Mouse (Mus musculus): ENCODE data around the gene Spcs3. TPM values are rescaled to one million over a fixed set of nuclear protein-coding genes. Genes with fewer than 3 reads are reported as not detected.
"Not testable (repeated sequence)": the region's sequence is repeated elsewhere in the genome, so short reads cannot be mapped to it uniquely, and the experiment has no call there.

Gene Spcs3
- polyA plus RNA-seq, 1 experiment from 2014 or later = 54.9 TPM

DNA sequence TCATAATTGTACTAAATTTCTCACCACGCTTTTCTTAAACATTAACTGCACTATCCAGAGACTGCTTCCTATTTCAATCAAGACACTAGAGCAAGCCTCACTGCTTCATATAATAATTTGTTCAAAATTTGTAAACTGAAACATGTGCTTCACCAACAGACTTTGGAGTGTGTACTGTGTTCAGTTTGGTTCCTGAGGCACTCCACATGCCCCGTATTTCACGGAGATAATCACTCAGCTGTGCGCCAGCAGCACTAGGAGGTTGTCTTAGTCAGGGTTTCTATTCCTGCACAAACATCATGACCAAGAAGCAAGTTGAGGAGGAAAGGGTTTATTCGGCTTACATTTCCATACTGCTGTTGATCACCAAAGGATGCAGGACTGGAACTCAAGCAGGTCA is 17.6 kb downstream of the Spcs3 start:
- H3K36me3 ChIP-seq (ENCODE audit: control insufficient read depth, insufficient read depth); H3K27ac ChIP-seq (ENCODE audit: low read length); H3K4me3 ChIP-seq (ENCODE audit: low read depth, low read length); H3K9me3 ChIP-seq (replicated peaks; ENCODE audit: control insufficient read depth, low read length); ATAC-seq (ENCODE audit: low read depth); H3K27me3 ChIP-seq (ENCODE audit: control insufficient read depth, insufficient read depth, low read depth, low read length); H3K9ac ChIP-seq (ENCODE audit: low read depth, low read length); H3K4me1 ChIP-seq (ENCODE audit: control insufficient read depth, low read depth, low read length); H3K4me2 ChIP-seq (ENCODE audit: low read depth, low read length): not testable (repeated sequence)
- WGBS (ENCODE audit: insufficient replicate concordance) = 33% methylated on average over 5 of the region's 5 CpGs

DNA sequence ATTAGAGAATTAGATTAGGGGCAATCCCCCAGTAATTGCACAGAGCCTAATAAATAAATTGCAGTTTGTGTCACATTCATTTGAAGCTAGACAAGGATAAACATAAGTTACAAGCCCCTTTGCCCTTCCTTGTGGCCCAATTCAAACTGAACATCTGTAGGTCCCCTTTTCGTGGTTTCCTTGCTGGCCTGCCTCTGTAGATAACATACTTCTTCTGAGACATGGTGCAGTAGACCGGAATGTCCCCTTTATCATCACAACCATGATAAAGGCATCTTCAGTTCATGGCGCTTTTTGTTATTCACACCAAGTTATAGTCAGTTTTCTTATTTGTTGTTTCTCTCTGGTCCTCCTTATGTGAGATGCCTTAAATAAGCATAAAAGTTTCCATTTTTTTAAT is 18.0 kb downstream of the Spcs3 start:
- H3K27me3 ChIP-seq (ENCODE audit: control insufficient read depth, insufficient read depth, low read depth, low read length) = no peaks in the 10 kb centered on the region
- H3K9ac ChIP-seq (ENCODE audit: low read depth, low read length) = no peak overlapping the region
- no peak overlapping the region for H3K27ac ChIP-seq (ENCODE audit: low read length)
- H3K36me3 ChIP-seq (ENCODE audit: control insufficient read depth, insufficient read depth) = no peaks in the 10 kb centered on the region
- peak; percentile 67 for ATAC-seq (ENCODE audit: low read depth)
- peaks cover 8% of the 10 kb centered on the region for H3K4me1 ChIP-seq (ENCODE audit: control insufficient read depth, low read depth, low read length)
- no peak overlapping the region; the same call in 1 of the 2 replicates for H3K4me2 ChIP-seq (ENCODE audit: low read depth, low read length)
- H3K9me3 ChIP-seq (replicated peaks; ENCODE audit: control insufficient read depth, low read length) = no peaks in the 10 kb centered on the region
- 15% methylated on average over 3 of the region's 3 CpGs for WGBS (ENCODE audit: insufficient replicate concordance)
- no peak overlapping the region for H3K4me3 ChIP-seq (ENCODE audit: low read depth, low read length)

DNA sequence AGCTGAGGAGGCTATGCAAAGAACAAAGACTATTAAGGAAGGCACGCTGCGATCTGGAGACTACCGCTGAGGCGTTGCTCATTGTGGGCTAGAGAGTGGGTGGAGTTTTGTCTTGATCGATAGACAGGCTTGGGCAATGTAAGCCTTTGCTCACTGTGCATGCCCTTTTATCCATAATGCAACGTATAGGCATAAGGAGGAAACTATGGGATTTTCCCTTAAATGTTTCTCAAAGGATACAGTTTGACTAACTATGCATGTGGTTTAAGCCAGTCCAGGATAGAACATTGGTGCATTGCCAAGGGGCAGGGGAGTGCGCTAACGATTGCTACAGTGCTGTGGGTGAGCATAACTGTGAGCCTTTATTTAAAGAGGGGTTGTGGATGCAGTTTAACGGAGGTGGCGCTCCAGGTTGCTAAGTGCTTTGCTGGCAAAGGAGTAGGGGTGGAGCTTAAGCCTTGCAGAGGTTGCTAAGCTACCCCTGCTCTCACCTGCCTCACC is 20.5 kb downstream of the Spcs3 start:
- Histone ChIP-seq H3K4me2 (ENCODE audit: low read depth, low read length) (peak overlapping the region; percentile 58), H3K27me3 (ENCODE audit: control insufficient read depth, insufficient read depth, low read depth, low read length) (no peaks in the 10 kb centered on the region), H3K4me1 (ENCODE audit: control insufficient read depth, low read depth, low read length) (peaks cover 11% of the 10 kb centered on the region), H3K36me3 (ENCODE audit: control insufficient read depth, insufficient read depth) (no peaks in the 10 kb centered on the region), H3K9ac (ENCODE audit: low read depth, low read length) (no peak overlapping the region), H3K9me3 (replicated peaks; ENCODE audit: control insufficient read depth, low read length) (no peaks in the 10 kb centered on the region), H3K4me3 (ENCODE audit: low read depth, low read length) (peak overlapping the region; percentile 30), H3K27ac (ENCODE audit: low read length) (no peak overlapping the region)
- peak; percentile 60 for ATAC-seq (ENCODE audit: low read depth)
- WGBS (ENCODE audit: insufficient replicate concordance) = 8% methylated on average over 10 of the region's 10 CpGs

DNA sequence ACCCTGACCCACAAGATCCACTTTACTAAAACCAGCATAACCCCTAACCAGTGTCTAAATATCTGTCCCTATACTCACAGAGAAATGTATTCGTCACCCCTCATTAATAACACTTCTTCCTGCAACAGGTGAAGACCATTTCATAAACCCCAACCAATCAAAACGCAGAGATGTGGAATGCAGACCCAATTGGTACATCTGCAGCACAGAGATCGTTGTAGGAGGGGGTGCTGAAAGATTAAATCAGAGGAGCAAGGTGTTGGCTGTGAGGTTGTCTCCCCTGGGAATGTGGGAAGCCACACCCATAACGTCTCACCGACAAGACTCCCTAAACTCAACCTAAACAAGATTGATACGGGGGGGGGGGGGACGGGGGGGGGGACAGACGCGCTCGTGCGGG is 21.0 kb downstream of the Spcs3 start:
- ATAC-seq (ENCODE audit: low read depth) = no peak; the same call in 1 of the 2 replicates
- Histone ChIP-seq H3K4me1 (ENCODE audit: control insufficient read depth, low read depth, low read length) (peaks cover 11% of the 10 kb centered on the region), H3K9me3 (replicated peaks; ENCODE audit: control insufficient read depth, low read length) (no peaks in the 10 kb centered on the region), H3K4me2 (ENCODE audit: low read depth, low read length) (peak overlapping the region; percentile 58), H3K4me3 (ENCODE audit: low read depth, low read length) (peak overlapping the region; percentile 26), H3K27me3 (ENCODE audit: control insufficient read depth, insufficient read depth, low read depth, low read length) (no peaks in the 10 kb centered on the region), H3K27ac (ENCODE audit: low read length) (no peak overlapping the region), H3K9ac (ENCODE audit: low read depth, low read length) (no peak overlapping the region), H3K36me3 (ENCODE audit: control insufficient read depth, insufficient read depth) (no peaks in the 10 kb centered on the region)
- 1% methylated on average over 10 of the region's 11 CpGs for WGBS (ENCODE audit: insufficient replicate concordance)

DNA sequence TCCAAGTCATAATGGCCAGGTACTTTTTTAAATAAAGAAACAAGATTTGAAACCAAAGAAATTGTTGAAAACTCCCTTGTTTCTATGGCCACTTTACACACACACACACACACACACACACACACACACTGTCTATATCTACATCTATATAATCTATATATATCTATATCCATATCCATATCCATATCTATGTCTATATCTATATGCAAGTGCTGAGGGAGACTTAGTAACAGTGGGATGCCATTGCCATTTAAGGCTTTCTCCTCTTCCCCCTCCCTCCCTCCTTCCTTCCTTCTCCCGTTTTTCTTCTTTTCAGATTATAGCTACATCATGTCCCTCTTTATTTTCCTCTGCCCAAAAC is 21.7 kb downstream of the Spcs3 start:
- H3K4me3 ChIP-seq (ENCODE audit: low read depth, low read length) = no peak overlapping the region
- no peak for ATAC-seq (ENCODE audit: low read depth)
- peaks cover 11% of the 10 kb centered on the region for H3K4me1 ChIP-seq (ENCODE audit: control insufficient read depth, low read depth, low read length)
- no peak overlapping the region for H3K27ac ChIP-seq (ENCODE audit: low read length)
- H3K36me3 ChIP-seq (ENCODE audit: control insufficient read depth, insufficient read depth) = no peaks in the 10 kb centered on the region
- H3K4me2 ChIP-seq (ENCODE audit: low read depth, low read length) = no peak overlapping the region
- 11% methylated on average over 1 of the region's 1 CpGs for WGBS (ENCODE audit: insufficient replicate concordance)
- H3K9ac ChIP-seq (ENCODE audit: low read depth, low read length) = no peak overlapping the region
- H3K9me3 ChIP-seq (replicated peaks; ENCODE audit: control insufficient read depth, low read length) = no peaks in the 10 kb centered on the region
- H3K27me3 ChIP-seq (ENCODE audit: control insufficient read depth, insufficient read depth, low read depth, low read length) = no peaks in the 10 kb centered on the region

DNA sequence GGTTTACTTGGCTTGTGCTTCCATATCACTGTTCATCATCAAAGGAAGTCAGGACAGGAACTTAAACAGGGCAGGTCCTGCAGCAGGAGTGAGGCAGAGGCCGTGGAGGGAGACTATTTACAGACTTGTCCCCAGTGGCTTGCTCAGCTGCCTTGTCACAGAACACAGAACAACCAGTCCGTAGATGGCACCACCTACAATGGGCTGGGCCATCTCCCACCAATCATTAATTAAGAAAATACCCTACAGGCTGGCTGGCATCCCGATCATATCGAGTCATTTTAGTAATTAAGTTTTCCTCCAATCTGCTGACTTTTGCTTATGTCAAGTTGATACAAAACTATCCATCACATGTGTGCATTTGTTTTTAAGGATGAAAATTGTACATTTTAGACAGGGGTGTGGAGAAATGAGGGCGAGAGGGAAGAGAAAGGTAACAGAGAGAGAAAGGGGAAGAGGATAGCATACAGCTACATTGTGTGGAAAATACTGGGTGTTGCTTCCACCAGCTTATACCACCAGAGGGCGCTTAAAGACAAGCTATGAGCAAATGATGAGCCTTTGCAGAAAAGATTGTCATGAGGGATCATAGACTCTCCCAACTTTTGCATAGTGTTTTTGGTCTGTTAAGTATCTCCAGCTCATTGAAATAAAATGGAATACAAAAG is 22.2 kb downstream of the Spcs3 start:
- Histone ChIP-seq H3K9ac (ENCODE audit: low read depth, low read length) (no peak overlapping the region), H3K36me3 (ENCODE audit: control insufficient read depth, insufficient read depth) (no peaks in the 10 kb centered on the region), H3K9me3 (replicated peaks; ENCODE audit: control insufficient read depth, low read length) (no peaks in the 10 kb centered on the region), H3K27ac (ENCODE audit: low read length) (no peak overlapping the region), H3K27me3 (ENCODE audit: control insufficient read depth, insufficient read depth, low read depth, low read length) (no peaks in the 10 kb centered on the region), H3K4me1 (ENCODE audit: control insufficient read depth, low read depth, low read length) (peaks cover 11% of the 10 kb centered on the region), H3K4me3 (ENCODE audit: low read depth, low read length) (no peak overlapping the region), H3K4me2 (ENCODE audit: low read depth, low read length) (no peak overlapping the region)
- 0 out of 2 replicates have a peak, but pooled peaks have one; percentile 31 for ATAC-seq (ENCODE audit: low read depth)
- WGBS (ENCODE audit: insufficient replicate concordance) = 20% methylated on average over 6 of the region's 6 CpGs

DNA sequence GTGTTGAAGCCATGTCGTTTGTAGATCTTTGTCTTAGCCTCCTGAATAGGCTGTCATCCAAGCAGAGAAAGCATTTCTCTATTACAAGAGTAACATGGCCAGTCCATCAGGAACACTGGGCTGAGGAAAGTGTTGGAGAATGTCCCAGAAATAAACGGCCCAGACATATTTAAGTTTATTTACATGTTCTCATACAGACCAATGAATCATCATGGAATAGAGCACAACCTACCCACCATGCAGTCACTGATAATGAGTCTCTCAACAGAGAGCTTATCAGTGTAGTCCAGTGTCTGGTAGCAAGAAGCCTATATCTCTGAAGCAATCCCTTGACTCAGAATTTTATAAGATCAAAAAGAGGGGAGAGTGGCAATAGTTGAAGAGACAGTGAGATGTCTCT is 24.7 kb downstream of the Spcs3 start:
- H3K36me3 ChIP-seq (ENCODE audit: control insufficient read depth, insufficient read depth) = no peaks in the 10 kb centered on the region

DNA sequence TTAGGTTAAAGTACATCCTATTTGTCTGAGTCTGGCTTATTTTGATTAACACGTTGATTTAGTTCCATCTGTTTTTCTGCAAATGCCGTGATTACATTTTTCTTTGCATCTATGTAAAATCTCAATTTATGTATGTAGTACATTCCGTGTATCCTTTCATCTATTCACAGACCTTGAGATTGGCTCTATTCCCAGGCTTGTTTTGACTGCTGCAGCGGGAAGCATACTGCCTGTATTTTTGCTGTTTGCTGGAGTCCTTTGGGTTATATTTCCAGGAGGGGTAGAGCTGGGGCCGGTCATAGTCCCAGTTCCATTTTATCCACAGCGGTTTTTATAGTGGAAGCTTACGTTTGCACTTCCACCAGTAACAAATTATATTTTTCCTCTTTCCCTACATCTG is 26.7 kb downstream of the Spcs3 start:
- peaks cover 3% of the 10 kb centered on the region for H3K4me1 ChIP-seq (ENCODE audit: control insufficient read depth, low read depth, low read length)
- H3K9me3 ChIP-seq (replicated peaks; ENCODE audit: control insufficient read depth, low read length) = no peaks in the 10 kb centered on the region
- no peak overlapping the region for H3K4me2 ChIP-seq (ENCODE audit: low read depth, low read length)
- no peak for ATAC-seq (ENCODE audit: low read depth)
- 67% methylated on average over 7 of the region's 7 CpGs for WGBS (ENCODE audit: insufficient replicate concordance)
- H3K9ac ChIP-seq (ENCODE audit: low read depth, low read length) = no peak overlapping the region
- no peak overlapping the region for H3K4me3 ChIP-seq (ENCODE audit: low read depth, low read length)
- H3K27me3 ChIP-seq (ENCODE audit: control insufficient read depth, insufficient read depth, low read depth, low read length) = no peaks in the 10 kb centered on the region
- H3K36me3 ChIP-seq (ENCODE audit: control insufficient read depth, insufficient read depth) = no peaks in the 10 kb centered on the region
- no peak overlapping the region for H3K27ac ChIP-seq (ENCODE audit: low read length)

More for the DNA sequence above, 24.7 kb downstream of the Spcs3 start:
- 31% methylated on average over 2 of the region's 2 CpGs for WGBS (ENCODE audit: insufficient replicate concordance)
- Histone ChIP-seq H3K4me3 (ENCODE audit: low read depth, low read length) (no peak overlapping the region), H3K27ac (ENCODE audit: low read length) (no peak overlapping the region), H3K27me3 (ENCODE audit: control insufficient read depth, insufficient read depth, low read depth, low read length) (no peaks in the 10 kb centered on the region), H3K9me3 (replicated peaks; ENCODE audit: control insufficient read depth, low read length) (no peaks in the 10 kb centered on the region), H3K9ac (ENCODE audit: low read depth, low read length) (no peak overlapping the region), H3K4me2 (ENCODE audit: low read depth, low read length) (no peak overlapping the region), H3K4me1 (ENCODE audit: control insufficient read depth, low read depth, low read length) (peaks cover 6% of the 10 kb centered on the region)
- no peak for ATAC-seq (ENCODE audit: low read depth)

DNA sequence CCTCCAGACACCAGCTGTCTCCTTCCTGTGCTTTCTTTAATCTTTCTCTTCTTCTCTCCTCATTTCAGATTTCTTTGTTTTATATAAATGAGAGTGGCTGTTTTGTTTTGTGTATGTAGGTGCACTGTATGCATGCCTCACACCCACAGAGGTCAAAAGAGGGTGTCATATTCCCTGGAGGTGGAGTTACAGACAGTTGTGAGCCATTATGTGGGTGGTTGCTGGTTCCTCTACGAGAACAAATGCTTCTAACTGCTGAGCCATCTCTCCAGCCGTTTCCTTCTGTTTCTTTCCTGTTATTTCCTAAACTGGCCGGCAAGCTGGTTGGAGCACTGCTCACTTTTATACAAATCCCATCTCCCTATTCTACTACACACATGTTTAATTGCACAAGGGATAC is 35.9 kb downstream of the Spcs3 start:
- no peaks in the 10 kb centered on the region for H3K27me3 ChIP-seq (ENCODE audit: control insufficient read depth, insufficient read depth, low read depth, low read length)
- no peaks in the 10 kb centered on the region for H3K9me3 ChIP-seq (replicated peaks; ENCODE audit: control insufficient read depth, low read length)
- H3K9ac ChIP-seq (ENCODE audit: low read depth, low read length) = no peak overlapping the region
- H3K4me2 ChIP-seq (ENCODE audit: low read depth, low read length) = no peak overlapping the region
- no peaks in the 10 kb centered on the region for H3K36me3 ChIP-seq (ENCODE audit: control insufficient read depth, insufficient read depth)
- no peak overlapping the region for H3K4me3 ChIP-seq (ENCODE audit: low read depth, low read length)
- 42% methylated on average over 3 of the region's 3 CpGs for WGBS (ENCODE audit: insufficient replicate concordance)
- no peak overlapping the region for H3K27ac ChIP-seq (ENCODE audit: low read length)
- H3K4me1 ChIP-seq (ENCODE audit: control insufficient read depth, low read depth, low read length) = no peaks in the 10 kb centered on the region
- no peak for ATAC-seq (ENCODE audit: low read depth)

Data from liver, embryonic 16.5 days (tissue).